Mouse (Mus musculus) layer of hippocampus, postnatal 36 days (tissue): ENCODE data around the gene Mtor. TPM values are rescaled to one million over a fixed set of nuclear protein-coding genes. Genes with fewer than 3 reads are reported as not detected.

Experiments
- DNase-seq, 2 experiments: peaks; one replicate each; pipeline ENCODE4 v3.0.0; 2022
- total RNA-seq, 2 experiments: library from RNA; stranded (reverse); gene quantifications; 2 replicates each; pipeline ENCODE4 v1.2.3; 2021

Mtor gene
- total RNA-seq, 2 experiments from 2014 or later, result 80.7 to 85.9 TPM

GRCm38 (mm10) chr4:148532516-148532915, 84.1 kb downstream of the Mtor start:
- no peak for DNase-seq

- no peak for DNase-seq
These were observed 85.4 kb downstream of the Mtor start for GRCm38 (mm10) chr4:148533613-148534328.

GRCm38 (mm10) chr4:148535876-148536275, 87.5 kb downstream of the Mtor start:
- DNase-seq, result no peak

DNA sequence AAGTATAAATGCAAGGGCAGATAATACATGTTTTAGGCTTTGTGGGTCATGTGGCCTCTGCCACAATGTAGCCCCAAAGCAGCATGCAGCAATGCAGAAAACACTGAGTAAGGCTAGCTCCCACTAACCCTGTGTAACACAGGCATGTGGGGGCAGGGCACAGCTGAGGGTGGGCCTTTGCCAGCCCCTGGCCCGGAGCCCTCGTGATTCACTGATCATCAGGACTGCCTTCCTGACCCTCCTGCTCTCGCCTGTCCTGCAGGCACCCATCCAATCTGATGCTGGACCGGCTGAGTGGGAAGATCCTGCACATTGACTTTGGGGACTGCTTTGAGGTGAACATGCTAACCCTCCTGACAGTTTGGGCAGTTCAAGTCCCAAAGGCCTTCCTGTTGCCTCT, 100.7 kb downstream of the Mtor start:
- DNase-seq, result no peak

DNA sequence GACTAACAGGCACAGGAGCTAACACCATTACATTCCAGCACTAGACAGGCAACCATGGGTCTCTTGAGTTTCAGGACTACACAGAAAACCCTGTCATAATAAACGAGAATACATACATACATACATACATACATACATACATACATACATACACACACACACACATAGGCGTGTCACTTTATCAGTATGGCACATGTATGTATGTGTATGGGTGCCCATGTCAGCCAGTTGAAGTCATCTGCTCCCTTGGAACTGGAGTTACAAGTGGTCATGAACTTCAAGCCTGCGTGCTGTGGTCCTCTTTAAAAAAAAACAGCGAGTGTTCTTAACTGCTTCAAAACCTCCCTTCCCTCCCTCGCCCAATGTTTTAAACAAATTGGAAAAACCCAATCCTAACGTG, 109.4 kb downstream of the Mtor start:
- no peak for DNase-seq

DNA sequence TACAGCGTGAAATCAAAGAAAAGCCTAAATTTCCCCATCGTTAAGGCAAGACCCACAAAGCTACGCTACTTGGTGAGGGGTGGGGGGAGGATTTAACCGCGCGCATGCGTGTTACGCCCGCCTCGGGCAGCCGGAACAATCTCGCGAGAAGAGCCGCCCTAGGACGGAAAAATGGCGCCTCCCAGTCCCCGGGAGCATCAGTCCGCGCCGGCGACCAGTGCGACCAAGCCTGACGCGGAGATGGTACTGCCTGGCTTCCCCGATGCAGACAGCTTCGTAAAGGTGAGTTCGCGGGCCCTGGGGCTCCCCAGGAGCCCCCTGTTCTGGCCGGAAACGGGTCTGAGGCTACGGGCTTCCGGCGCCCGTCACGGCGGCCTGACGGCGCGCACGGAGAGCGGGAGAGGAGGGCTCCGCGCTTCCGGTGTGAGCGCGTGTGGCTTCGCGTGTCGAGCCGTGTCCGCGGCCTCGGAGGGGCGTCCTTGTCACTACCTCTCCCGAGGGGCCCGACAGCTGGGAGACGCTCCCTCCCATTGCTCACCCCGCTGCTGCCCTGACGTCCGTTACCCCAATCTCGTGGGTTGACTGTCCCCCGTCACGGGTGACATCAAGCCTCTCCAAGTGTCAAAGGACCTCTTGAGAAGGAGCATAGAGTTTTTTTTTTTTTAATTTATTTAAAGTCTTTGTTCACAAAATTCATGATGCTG, 110.0 kb downstream of the Mtor start, which contains the start of gene Exosc10:
Exosc10 (plus strand) TSS at position 133 of the 704 bp plus-strand sequence.
- DNase-seq, result peak; percentile 85 to 86

GRCm38 (mm10) chr4:148562676-148563075, 114.3 kb downstream of the Mtor start:
- no peak for DNase-seq

- DNase-seq, result no peak
These were observed 115.2 kb downstream of the Mtor start for GRCm38 (mm10) chr4:148563595-148563994.

DNA sequence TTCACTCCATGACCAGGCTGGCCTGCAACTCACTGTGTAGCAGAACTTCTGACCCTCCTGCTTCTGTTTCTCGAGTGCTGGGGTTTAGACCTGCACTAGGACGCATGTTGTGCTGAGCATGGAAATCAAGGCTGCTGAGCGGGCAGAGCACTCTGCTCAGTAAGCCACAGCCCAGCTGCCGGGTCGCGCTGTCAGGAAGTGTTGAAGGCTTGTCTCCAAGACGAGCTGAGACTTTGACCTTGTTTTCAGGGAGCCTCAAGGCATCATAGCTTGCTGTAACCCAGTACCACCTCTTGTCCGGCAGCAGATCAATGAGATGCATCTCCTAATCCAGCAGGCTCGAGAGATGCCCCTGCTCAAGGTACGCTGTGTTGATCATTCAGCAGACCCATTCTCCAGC, 121.7 kb downstream of the Mtor start:
- DNase-seq, result no peak

DNA sequence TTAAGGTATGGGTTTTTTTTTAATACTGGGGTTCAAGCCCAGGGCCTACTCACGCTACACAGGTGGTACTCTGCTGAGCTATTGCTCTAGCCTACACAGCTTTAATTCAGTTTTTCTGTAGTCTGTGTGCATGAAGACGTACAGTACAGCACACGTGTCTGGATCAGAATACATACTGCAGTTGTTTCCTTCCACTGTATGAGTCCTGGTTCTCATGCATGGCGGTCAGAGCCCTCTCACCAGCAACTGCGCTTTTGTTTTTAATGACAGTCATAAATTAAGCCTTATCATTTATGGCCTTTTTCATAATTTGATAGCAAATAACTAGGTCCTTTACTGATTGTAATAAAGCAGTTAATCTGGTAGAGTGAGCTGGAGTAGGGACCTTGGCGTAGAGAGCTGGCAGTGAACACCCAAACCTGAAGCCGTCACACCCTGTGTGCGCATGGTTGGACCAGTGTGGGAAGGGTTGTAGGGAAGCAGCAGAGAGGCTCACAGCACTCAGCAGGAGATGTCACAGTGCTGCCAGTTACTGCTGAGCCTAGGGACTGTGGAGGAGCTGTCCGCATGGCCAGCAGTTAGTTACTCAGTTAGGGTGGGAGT, 122.4 kb downstream of the Mtor start:
- DNase-seq, result no peak

GRCm38 (mm10) chr4:148573222-148573621, 124.8 kb downstream of the Mtor start:
- no peak for DNase-seq

GRCm38 (mm10) chr4:148580765-148581164, 132.4 kb downstream of the Mtor start:
- no peak for DNase-seq

DNA sequence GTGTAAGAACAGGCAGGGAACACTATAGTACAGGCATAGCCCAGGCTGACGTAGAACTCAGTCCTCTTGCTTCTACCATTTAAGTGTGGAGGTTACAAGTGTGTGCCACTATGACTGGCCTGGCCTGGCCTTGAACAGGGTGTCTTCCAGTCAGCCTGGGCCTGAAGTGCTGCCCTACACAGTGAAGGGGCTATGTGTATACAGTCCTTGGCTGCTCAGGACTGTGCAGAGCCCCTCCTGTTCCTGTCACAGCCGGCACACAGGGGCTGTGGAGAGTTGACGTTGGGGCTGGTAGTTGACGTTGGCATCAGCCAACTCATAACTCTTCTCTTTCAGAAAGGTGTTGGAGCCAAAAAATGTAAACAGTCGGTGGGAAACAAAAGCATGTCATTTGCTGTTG, 133.0 kb downstream of the Mtor start:
- DNase-seq, result no peak

- DNase-seq, result no peak
These were observed 134.8 kb downstream of the Mtor start for GRCm38 (mm10) chr4:148583257-148583656.

GRCm38 (mm10) chr4:148586648-148587047, 138.2 kb downstream of the Mtor start:
- no peak for DNase-seq

GRCm38 (mm10) chr4:148588793-148589192, 140.4 kb downstream of the Mtor start:
- peak; percentile 35 to 50 for DNase-seq

DNA sequence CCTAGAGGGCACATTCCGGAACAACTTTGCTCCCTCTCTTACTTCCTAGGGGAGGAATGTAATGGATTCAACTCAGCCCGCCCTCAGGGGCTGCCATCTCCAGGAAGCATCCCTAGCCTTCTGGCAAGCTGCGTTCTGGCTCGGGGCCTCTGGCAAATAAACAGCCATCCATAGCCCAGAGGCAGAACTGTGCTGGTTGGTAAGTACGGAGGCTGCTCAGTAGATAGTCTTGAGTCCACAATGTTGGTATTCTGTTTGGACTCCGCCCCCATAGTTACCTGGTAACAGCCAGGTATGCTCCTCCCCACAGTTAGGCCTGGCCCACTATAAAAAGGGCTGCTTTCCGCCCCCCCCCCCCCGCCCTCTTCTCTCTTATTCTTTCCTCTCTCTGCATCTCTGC, 141.2 kb downstream of the Mtor start:
- DNase-seq, result no peak

DNA sequence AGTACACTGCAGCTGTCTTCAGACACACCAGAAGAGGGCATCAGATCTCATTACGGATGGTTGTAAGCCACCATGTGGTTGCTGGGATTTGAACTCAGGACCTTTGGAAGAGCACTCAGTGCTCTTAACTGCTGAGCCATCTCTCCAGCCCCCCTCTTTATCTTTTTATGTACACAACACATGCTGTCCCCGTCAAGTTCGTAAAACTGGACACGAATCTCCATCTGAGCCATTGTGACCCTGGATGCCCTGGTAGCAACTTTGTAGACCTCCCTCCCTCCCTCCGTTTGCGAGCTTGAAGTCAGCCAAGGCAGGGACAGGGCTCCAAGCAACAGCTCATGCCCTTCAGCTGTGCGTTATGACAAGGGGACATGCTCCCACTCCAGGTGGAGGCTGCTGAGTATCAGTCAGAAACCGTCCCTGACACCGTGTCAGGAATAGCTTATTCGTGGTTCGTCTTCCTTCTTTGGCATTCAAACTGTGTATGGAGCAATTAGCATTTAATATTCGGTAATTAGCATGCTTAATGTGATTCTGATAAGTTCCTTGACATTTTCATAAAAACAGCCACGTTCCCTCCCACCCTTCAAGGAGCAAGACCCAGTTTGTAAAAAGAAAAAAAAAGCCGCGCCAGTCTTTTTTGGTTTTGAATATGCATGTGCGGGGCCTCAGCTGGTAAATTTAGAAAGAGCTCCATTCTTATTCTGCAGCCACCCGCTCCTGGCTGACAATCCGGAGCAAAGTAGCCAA, 142.2 kb downstream of the Mtor start:
- no peak for DNase-seq

DNA sequence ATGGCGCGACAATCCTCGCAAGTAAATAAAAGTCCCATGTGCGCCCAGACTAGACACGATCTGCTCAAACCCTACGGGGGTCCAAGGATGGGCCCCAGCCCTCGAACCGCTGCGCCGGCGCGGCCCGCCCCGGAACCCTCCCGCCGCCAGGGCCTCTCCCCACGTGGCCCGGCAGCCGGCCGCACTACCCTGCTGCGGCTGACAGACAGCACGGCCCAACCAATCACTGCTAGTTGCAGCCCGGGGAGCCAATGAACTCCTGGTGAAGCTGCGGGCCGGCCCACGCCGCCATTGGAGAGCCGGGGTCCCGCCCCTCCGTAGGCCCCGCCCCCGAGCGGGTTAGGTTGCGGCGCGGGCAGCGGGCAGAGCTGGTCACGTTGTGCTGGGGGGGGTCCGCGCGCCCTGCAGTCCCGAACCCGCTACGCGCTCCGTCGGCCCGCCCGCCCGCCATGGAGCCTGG, 142.8 kb downstream of the Mtor start, which contains the start of gene Srm:
Srm (plus strand) TSS at position 333 of the 460 bp plus-strand sequence.
- peak; percentile 96 to 97 for DNase-seq

GRCm38 (mm10) chr4:148591637-148592380, 143.4 kb downstream of the Mtor start:
- peak; percentile 30 to 31 for DNase-seq

DNA sequence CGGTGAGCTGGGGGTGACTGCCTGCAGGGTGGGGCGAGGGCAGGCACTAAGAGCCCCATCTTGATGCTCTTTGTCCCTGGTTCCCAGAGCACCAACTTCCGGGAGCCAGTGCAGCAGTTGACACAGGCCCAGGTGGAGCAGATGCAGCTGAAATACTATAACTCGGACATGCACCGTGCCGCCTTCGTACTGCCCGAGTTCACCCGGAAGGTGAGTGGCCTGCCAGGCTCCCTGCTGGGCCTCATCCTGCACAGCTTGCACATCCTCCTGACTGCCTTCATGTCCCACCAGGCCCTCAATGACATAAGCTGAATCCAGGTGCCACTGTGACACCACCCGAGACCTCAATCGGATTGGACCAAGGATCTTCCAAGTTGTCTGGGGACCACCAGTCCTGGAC, 145.6 kb downstream of the Mtor start:
- DNase-seq, result no peak

GRCm38 (mm10) chr4:148595916-148596315, 147.5 kb downstream of the Mtor start:
- no peak for DNase-seq
